Mouse (Mus musculus) testis, postnatal 14 days (tissue): ENCODE data around the gene Vps37c.

Source experiments
- DNase-seq: peaks from one replicate; pipeline ENCODE4 v3.0.0; 2021; ENCODE audit warnings: low spot score

Vps37c gene

GRCm38 (mm10) chr19:10714168-10714567, 25.6 kb downstream of the Vps37c start:
- no peak for DNase-seq

DNA sequence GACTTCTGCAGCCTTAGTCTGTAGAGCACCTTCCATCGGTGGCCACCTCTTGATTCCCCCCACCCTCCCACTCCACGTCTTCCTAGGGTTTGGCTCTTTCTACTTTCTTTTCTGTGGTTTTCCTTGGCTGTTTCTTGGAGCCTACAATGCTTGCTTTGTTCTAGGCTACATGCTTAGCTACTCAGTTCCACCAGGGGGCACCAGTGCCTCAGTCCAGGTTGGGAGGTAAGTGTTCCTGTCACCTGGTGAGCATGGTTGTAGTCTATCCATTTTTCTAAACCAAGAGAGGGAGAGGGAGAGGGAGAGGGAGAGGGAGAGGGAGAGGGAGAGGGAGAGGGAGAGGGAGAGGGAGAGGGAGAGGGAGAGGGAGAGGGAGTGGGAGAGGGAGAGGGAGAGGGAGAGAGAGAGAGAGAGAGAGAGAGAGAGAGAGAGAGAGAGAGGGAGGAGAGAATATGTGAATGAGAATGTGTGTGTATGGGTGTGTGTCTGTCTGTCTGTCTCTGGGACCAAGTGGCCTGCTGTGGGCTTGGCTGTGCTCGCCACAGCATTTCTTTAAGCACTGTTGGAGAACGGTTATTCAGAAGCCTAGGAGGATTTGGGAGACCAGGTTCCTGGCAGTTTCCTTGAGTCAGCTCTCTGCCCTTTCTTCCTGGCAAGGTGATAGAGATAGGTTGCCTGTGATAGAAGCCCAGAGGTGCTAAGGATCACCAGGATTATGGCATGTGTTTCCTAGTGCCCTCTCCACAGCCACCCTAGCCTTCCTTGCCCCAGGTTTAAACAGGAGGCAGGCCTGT, 26.3 kb downstream of the Vps37c start:
- no peak for DNase-seq

DNA sequence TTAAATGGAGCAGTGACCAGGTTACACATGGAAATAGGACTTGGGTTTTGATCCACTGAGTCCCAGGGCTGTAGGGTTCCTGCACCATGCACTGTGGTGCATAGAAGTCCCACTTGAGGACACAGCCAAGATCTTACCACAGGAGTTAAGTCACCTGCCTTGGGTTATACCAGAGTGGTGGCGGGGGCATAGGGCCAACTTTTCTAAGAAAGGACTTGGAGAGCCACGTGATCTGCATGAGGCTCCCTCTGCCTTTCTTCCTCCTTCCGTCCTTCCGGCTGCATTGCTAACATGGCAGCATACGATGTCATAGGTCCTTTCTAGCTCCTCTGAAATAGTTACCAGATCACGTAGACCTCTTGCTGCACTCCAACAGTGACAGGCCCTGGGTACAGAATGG, 26.9 kb downstream of the Vps37c start:
- no peak for DNase-seq

GRCm38 (mm10) chr19:10718251-10718775, 29.8 kb downstream of the Vps37c start:
- DNase-seq = no peak

DNA sequence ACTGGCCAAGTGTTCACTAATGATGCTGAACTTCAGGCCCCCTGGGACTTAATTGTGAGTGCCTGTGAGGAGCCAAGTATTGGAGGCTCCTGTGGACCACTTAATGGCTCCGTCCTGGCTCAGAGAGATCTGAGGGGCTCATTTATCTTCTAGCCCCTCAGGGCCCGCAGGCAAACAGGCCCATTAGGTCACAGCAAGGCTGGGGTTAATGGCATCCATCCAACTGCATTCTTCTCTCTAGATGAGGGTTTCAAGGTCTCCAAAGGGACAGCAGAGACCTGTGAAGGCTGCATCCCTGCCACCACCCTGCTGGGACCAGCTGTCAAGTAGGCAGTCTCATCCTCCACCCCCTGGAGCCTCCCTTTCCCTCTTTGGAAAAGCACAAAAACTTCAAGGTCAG, 31.2 kb downstream of the Vps37c start:
- no peak for DNase-seq

GRCm38 (mm10) chr19:10720524-10720923, 32.0 kb downstream of the Vps37c start:
- DNase-seq = no peak

DNA sequence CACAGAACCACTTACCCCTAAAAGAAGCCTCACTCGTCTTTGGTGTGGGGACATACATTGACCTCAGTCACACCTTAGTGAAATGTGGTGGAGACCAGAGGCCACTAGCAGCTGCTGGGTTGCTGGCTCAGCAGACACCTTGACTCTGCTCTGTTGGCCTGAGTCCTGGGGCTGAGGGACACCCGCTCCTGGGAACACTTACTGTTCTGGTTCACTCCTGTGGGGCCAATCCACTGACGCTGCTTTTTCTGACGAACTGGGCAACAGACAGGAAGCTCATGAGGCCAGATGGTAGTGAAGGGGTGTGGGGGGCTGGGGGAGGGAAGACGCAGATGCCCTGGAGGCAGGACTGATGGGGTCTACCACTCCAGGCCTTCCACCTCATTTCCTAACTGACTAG, 32.5 kb downstream of the Vps37c start:
- DNase-seq = no peak

DNA sequence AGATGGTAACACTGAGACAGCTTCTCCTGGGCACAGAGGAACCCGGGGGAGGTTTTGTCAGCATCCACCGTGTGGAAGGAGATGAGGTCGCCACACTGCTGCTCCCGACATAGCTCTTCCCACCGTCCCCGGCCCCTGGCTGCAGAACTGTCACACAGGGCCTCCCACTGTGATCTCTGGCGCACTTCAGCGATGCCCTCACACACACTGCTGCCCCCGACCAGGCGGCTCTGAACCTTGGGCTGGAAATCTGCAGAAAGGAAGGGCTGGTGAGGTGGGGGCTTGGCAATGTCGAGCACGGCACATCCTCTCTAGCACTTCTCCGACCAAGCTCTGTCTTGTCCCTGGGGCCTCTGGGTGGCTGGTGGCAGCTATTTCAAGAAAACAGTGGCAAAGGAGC, 34.5 kb downstream of the Vps37c start:
- no peak for DNase-seq

DNA sequence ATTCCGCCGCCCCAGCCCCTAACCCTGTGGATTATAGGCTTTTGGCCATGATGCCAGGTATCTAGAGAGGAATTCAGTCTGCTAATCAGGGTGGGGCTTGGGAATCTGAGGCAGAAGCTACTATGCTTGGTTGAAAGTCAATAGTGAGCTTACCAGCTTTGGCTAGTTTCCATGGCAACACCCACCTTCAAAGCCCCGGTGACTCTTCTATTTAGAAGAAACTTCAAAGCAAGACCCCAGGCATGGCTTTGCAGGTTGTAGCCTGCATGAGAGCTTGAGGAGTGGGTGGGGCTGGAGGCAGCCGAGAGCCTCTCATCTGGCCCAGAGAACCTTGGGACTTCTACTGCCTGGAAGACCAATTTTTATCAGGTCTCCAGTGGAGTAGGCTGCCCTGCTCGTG, 35.1 kb downstream of the Vps37c start:
- DNase-seq = no peak

- no peak for DNase-seq
Measured at GRCm38 (mm10) chr19:10724629-10725363, 36.3 kb downstream of the Vps37c start.

GRCm38 (mm10) chr19:10729889-10730288, 41.4 kb downstream of the Vps37c start:
- no peak for DNase-seq

- no peak for DNase-seq
Measured at GRCm38 (mm10) chr19:10730469-10730868, 41.9 kb downstream of the Vps37c start.

DNA sequence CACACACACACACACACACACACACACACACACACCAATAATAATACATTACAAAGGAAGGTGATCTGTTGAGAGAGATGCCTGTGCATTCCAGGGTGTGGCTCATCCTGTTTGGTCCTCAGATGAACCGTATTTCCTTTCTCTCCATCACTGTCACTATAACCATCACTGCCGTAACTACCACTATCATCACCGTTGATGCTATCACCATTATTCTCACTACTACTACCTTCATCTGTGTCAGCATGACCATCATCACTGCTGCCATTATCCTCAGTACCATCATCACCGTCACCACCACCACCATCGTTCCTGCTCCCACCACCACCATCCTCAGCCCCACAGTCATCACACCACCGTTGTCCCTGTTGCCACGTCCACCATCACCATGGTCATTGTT, 43.4 kb downstream of the Vps37c start:
- DNase-seq = no peak

DNA sequence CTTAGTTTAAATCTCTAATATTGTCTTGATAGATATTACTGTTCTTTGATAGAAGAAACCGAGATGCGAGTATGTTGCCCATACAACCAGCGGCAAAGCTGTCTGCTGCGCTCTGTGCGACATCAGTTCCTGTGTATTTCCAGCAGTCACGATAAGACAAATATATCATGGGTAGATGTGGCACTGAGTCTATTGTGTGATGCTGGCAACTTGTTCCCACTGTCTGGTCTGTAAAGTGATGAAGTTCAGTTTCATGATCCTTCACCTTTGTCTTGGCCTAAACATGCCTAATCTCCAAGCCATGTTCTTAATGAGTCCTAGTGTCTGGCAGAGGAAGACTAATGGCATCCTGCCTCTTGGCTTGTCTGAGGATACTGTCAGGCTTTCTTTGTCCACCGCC, 44.2 kb downstream of the Vps37c start:
- DNase-seq = no peak

DNA sequence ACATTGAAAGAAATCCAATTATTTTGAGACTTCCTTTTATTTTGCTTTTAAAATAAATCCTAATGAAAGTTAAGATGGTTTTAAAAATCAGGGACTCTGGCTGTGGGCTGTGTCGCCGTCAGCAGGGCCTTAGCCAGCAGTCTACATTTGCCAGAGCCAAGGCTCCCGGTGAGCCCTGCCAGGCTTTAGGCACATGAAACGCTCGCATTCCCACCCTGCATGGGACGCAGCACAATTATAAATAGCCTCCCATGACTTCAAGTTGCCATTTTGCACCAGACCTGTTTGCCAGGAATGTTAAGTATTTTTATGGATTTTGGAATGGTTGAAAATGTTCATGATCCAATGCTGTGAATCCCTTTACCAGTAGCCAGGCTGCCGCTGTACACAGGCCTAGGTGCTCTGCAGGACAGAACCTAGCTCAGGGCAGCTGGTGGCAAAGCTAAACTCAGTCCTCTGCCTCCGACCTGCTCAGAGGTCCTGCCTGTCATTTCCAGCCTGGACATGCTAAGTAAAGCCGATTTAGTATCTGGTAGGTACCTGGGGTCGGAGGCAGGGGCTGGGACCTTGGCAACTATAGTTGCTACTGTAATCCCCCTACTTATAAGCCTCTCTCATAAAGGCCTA, 45.1 kb downstream of the Vps37c start:
- DNase-seq = no peak

- DNase-seq = no peak
Measured at GRCm38 (mm10) chr19:10734554-10734953, 46.0 kb downstream of the Vps37c start.

GRCm38 (mm10) chr19:10735061-10735460, 46.5 kb downstream of the Vps37c start:
- no peak for DNase-seq

DNA sequence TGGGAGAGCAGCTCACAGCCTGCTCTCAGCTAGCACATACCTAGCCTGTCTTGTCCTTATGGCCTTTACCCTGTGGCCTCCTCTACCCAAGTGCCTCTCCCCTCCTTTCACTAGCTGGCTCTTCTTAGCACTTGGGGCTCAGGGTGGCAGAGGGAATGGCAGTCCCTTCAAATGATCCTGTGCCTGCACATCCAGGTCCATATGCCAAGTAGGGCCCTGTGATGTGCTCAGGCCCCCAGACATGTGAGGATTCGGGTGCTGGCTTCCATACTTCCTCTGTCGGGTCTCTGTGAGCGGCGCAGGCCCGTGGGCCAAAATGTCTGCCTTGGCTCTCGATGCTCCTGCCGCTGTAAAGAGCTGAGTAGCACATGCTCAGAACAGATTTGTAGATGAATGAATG, 47.3 kb downstream of the Vps37c start:
- DNase-seq = no peak

DNA sequence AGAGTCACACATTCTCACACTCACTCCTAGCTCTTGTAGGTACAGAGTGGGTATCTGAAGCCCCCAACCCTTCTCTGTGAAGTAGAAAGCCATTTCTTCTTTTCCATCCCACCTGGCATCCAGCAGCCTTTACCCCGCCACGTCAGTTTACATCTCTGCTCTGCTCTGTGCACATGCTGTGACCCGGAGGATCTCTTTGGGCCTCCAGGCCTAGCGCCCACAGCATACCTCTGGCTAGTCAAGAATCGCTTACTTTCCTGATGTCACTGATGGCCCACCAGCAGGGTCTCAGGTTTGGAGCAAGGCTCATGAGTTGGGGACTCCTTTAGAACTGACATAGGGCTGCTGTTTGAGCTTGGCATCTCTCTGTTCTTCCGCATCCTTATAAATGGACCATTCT, 49.5 kb downstream of the Vps37c start:
- no peak for DNase-seq

DNA sequence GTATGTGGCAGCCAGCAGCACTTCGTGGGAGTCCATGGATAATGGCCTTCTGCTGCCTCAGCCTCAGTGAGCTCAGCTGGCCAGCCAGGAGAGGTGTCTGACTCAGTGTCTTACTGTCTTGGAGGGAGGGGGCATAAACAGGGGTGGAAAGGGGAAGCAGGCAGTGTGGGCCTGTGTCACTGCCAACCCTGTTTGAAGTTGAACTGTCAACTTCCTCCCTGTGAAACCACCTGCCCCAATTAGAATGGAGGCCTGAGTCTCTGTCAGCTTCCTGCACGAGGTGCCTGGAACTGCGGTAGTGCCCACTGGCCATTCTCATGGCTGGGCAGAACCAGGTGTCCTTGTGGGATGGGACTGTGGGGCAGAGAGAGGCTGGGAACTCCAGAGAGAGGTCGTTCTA, 50.3 kb downstream of the Vps37c start, which contains the start of gene Cd5:
Gene Cd5, minus strand, starts transcription at position 192 of the 400 bp plus-strand sequence.
- no peak for DNase-seq

DNA sequence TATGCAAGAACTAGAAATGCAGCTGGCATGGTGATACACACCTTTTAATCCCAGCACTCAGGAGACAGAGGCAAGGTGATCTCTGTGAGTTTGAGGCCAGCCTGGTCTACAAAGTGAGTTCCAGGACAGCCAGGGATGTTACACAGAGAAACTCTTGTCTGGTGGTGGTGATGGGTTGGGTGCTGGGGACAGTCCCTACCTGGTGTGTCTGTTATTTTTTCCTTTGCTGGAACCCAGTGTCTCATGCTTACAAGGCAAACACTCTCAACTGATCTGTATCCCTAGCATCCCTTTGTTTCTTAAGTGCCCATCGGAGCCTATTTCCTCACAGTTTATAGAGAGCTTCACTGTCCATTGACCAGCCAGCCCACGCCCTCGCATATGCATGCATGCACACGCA, 51.4 kb downstream of the Vps37c start:
- DNase-seq = no peak

DNA sequence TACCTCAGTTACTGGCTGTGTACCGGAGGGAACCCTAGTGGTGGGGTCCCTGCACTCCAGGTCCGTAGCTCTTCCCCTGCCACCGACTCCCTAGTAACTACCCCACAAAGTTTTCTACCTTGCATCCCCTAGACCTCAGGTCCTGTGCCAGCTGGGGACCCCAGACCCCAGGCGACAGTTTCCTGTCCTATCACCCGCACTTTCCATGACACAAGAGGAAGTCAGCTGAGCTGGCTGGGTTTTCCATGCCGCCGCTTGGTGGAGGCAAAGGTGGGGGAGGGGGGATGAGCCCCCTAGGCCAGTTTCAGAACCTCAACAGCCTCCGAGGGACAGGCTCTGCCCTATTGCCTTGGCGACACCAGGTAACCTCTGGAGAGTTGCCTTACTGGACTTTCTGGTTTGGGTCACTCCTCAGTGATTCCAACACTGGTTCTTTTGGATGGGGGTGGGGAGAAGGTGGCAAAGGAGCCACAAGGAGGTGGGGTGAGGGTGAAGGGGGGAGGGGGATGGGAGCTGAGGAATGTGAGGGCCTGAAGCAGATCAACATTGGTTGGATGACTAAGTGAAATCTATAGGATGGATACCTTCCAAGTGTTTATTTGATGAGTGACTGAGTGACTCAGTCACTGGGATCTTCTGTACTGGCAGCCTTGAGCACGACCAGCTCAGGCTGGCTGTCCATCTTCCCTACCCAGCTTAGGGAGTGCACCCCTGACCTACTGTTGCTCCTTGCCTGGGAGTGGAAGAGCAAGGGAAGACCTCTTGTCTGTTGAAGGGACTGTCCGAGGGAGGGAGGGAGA, 52.3 kb downstream of the Vps37c start:
- DNase-seq = no peak
